Mouse (Mus musculus) heart, embryonic 10.5 days (tissue): ENCODE measurements around the gene 4930402H24Rik. TPM values are rescaled to one million over a fixed set of nuclear protein-coding genes. Genes with fewer than 3 reads are reported as not detected.

Experiments
- DNase-seq: peaks from one replicate; pipeline ENCODE4 v3.0.0-alpha.2; 2017; ENCODE audit warnings: low spot score
- H3K27ac ChIP-seq: fragments of 300-500 bp; sonication (generic); 2 replicates; pipeline ENCODE4 v1.5.1; 2016; ENCODE audit warnings: mild to moderate bottlenecking
- H3K27me3 ChIP-seq: fragments of 300-500 bp; sonication (generic); 2 replicates; pipeline ENCODE4 v1.6.1; 2016; ENCODE audit warnings: mild to moderate bottlenecking; ENCODE audit not compliant: poor library complexity, insufficient read depth, severe bottlenecking
- H3K36me3 ChIP-seq: fragments of 300-500 bp; sonication (generic); 2 replicates; pipeline ENCODE4 v1.6.1; 2016; ENCODE audit warnings: mild to moderate bottlenecking, moderate library complexity
- H3K4me1 ChIP-seq: fragments of 300-500 bp; sonication (generic); 2 replicates; pipeline ENCODE4 v1.6.1; 2016; ENCODE audit warnings: mild to moderate bottlenecking
- H3K4me3 ChIP-seq: fragments of 300-500 bp; sonication (generic); 2 replicates; pipeline ENCODE4 v1.5.1; 2016; ENCODE audit warnings: mild to moderate bottlenecking, moderate library complexity
- H3K9me3 ChIP-seq: fragments of 300-500 bp; sonication (generic); 2 replicates; pipeline ENCODE4 v1.6.1; 2016; ENCODE audit warnings: mild to moderate bottlenecking, moderate library complexity
- WGBS: fragments of 180-500 bp; shearing (Covaris S2); methylation state at CpG from one replicate; pipeline ENCODE4 v1.1.7; 2016; 5-methylcytosine and 5-hydroxymethylcytosine counted together
- polyA plus RNA-seq: library from polyadenylated mRNA; unstranded; fragments of >200 nt; fragmentation: Nextera tagmentation; extraction: Ambion mirVana; gene quantifications from 2 replicates; pipeline ENCODE4 v1.2.1, GENCODE M21; 2016

The 4930402H24Rik gene
- polyA plus RNA-seq, 1 experiment from 2014 or later: 36.8 TPM

- H3K4me3 ChIP-seq: no peak overlapping the region
- DNase-seq: no peak
- H3K27ac ChIP-seq: no peak overlapping the region
- H3K9me3 ChIP-seq: no peaks in the 10 kb centered on the region
- WGBS: 81% methylated on average over 5 of the region's 5 CpGs
- peaks cover 96% of the 10 kb centered on the region for H3K36me3 ChIP-seq
- no peaks in the 10 kb centered on the region for H3K27me3 ChIP-seq
- H3K4me1 ChIP-seq: no peaks in the 10 kb centered on the region
These were observed 170.9 kb downstream of the 4930402H24Rik start for GRCm38 (mm10) chr2:130735281-130735680.

GRCm38 (mm10) chr2:130733444-130733843 lies 172.8 kb downstream of the 4930402H24Rik start:
- no peak overlapping the region for H3K27ac ChIP-seq
- no peak overlapping the region for H3K4me3 ChIP-seq
- no peaks in the 10 kb centered on the region for H3K9me3 ChIP-seq
- no peaks in the 10 kb centered on the region for H3K27me3 ChIP-seq
- DNase-seq: no peak
- H3K36me3 ChIP-seq: peaks cover 96% of the 10 kb centered on the region
- H3K4me1 ChIP-seq: no peaks in the 10 kb centered on the region
- 94% methylated on average over 2 of the region's 3 CpGs for WGBS

GRCm38 (mm10) chr2:130731855-130732254 lies 174.4 kb downstream of the 4930402H24Rik start:
- 77% methylated on average over 5 of the region's 5 CpGs for WGBS
- H3K27ac ChIP-seq: no peak overlapping the region
- no peaks in the 10 kb centered on the region for H3K9me3 ChIP-seq
- peaks cover 96% of the 10 kb centered on the region for H3K36me3 ChIP-seq
- no peaks in the 10 kb centered on the region for H3K4me1 ChIP-seq
- DNase-seq: no peak
- H3K27me3 ChIP-seq: no peaks in the 10 kb centered on the region
- no peak overlapping the region for H3K4me3 ChIP-seq

DNA sequence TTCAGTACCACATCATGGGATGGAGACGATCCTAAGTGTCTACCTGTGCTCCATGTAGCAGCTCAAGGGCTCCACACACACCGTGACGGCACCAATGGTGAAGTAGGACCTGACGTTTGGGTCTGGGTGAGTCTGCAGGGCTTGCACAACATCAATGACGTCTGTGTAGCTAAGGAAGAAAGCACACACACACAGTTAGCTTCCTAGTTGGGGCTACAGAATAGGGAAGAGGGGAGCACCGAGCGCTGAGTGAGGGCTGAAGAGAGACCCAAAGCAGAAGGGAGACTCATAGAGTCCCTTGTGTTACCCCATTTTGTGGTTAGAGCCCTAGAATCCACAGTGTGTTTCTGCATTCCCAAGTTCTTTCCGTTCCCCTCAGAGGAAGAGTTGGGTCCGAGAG lies 175.5 kb downstream of the 4930402H24Rik start:
- H3K27me3 ChIP-seq: no peaks in the 10 kb centered on the region
- no peak overlapping the region for H3K4me3 ChIP-seq
- no peak for DNase-seq
- peaks cover 96% of the 10 kb centered on the region for H3K36me3 ChIP-seq
- H3K9me3 ChIP-seq: no peaks in the 10 kb centered on the region
- no peak overlapping the region for H3K27ac ChIP-seq
- WGBS: 88% methylated on average over 9 of the region's 9 CpGs
- H3K4me1 ChIP-seq: no peaks in the 10 kb centered on the region

- DNase-seq: no peak
- peaks cover 97% of the 10 kb centered on the region for H3K36me3 ChIP-seq
- no peak overlapping the region for H3K27ac ChIP-seq
- H3K9me3 ChIP-seq: no peaks in the 10 kb centered on the region
- 97% methylated on average over 2 of the region's 2 CpGs for WGBS
- H3K27me3 ChIP-seq: no peaks in the 10 kb centered on the region
- H3K4me3 ChIP-seq: no peak overlapping the region
- no peaks in the 10 kb centered on the region for H3K4me1 ChIP-seq
These were observed 177.2 kb downstream of the 4930402H24Rik start for GRCm38 (mm10) chr2:130728906-130729585.

DNA sequence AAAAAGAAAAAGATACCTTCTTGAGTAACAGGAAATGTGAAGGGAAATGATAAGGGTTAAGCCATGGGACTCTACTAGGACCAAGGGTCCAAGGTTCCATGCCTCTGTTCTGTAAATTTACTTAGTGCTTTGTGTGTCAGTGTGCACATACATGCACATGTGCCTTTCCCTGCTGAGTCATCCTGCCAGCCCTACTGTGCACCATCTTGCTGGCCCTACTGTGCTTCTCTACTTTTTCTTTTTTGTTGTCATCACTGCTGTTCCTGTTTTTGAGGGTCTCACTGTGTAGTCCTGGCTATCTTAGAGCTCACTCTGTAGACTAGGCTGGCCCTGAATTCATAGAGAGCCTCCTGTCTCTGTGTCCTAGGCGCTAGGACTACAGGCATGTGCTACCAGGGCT lies 178.5 kb downstream of the 4930402H24Rik start:
- no peak for DNase-seq
- peaks cover 97% of the 10 kb centered on the region for H3K36me3 ChIP-seq
- no peaks in the 10 kb centered on the region for H3K27me3 ChIP-seq
- no peaks in the 10 kb centered on the region for H3K9me3 ChIP-seq
- WGBS: 86% methylated on average over 1 of the region's 1 CpGs
- H3K27ac ChIP-seq: no peak overlapping the region
- H3K4me1 ChIP-seq: no peaks in the 10 kb centered on the region
- no peak overlapping the region for H3K4me3 ChIP-seq

- 86% methylated on average over 4 of the region's 4 CpGs for whole genome bisulfite sequencing
- Histone ChIP-seq H3K27me3 (no peaks in the 10 kb centered on the region), H3K4me3 (no peak overlapping the region), H3K4me1 (no peaks in the 10 kb centered on the region), H3K9me3 (no peaks in the 10 kb centered on the region), H3K36me3 (peaks cover 89% of the 10 kb centered on the region), H3K27ac (no peak overlapping the region)
- no peak for DNase-seq
These were observed 181.8 kb downstream of the 4930402H24Rik start for GRCm38 (mm10) chr2:130724369-130724768.

DNA sequence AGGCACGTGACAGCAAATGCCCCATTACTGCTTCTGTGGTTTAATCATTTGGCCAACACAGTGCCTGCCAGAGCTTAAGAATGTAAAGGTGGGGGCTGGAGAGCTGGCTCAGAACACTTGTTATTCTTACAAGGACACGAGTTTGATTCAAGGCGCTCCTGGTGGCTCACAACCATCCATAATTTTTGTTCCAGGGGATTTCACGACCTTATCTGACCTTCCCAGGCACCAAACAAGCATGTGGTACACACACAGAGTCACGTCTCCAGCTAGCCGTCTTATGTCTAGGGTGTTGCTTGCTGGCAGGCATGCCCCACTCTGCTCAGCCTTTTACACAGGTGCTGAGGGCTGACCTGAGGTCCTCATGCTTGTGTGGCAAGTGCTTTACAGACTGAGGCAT lies 188.3 kb downstream of the 4930402H24Rik start:
- no peaks in the 10 kb centered on the region for H3K9me3 ChIP-seq
- peaks cover 81% of the 10 kb centered on the region for H3K36me3 ChIP-seq
- 66% methylated on average over 6 of the region's 6 CpGs for WGBS

GRCm38 (mm10) chr2:130707057-130707456 lies 199.1 kb downstream of the 4930402H24Rik start:
- Histone ChIP-seq H3K27me3 (no peaks in the 10 kb centered on the region), H3K36me3 (peaks cover 49% of the 10 kb centered on the region), H3K9me3 (no peaks in the 10 kb centered on the region), H3K4me3 (no peak overlapping the region), H3K4me1 (peaks cover 10% of the 10 kb centered on the region; the same call in 1 of the 2 replicates), H3K27ac (no peak overlapping the region)
- WGBS: 67% methylated on average over 10 of the region's 10 CpGs
- DNase-seq: peak; percentile 63

More for the DNA sequence above, 188.3 kb downstream of the 4930402H24Rik start:
- Histone ChIP-seq H3K27me3 (no peaks in the 10 kb centered on the region), H3K27ac (no peak overlapping the region), H3K4me3 (no peak overlapping the region), H3K4me1 (no peaks in the 10 kb centered on the region)
- no peak for DNase-seq

GRCm38 (mm10) chr2:130706602-130707001 lies 199.6 kb downstream of the 4930402H24Rik start:
- H3K27me3 ChIP-seq: no peaks in the 10 kb centered on the region
- WGBS: 59% methylated on average over 4 of the region's 4 CpGs
- H3K4me3 ChIP-seq: no peak overlapping the region
- no peaks in the 10 kb centered on the region for H3K9me3 ChIP-seq
- peaks cover 10% of the 10 kb centered on the region; the same call in 1 of the 2 replicates for H3K4me1 ChIP-seq
- DNase-seq: no peak
- H3K36me3 ChIP-seq: peaks cover 44% of the 10 kb centered on the region
- no peak overlapping the region for H3K27ac ChIP-seq

GRCm38 (mm10) chr2:130705178-130705577 lies 201.0 kb downstream of the 4930402H24Rik start:
- H3K9me3 ChIP-seq: no peaks in the 10 kb centered on the region
- H3K4me1 ChIP-seq: peaks cover 10% of the 10 kb centered on the region; the same call in 1 of the 2 replicates
- no peak overlapping the region for H3K27ac ChIP-seq
- 71% methylated on average over 6 of the region's 6 CpGs for WGBS
- no peak for DNase-seq
- H3K4me3 ChIP-seq: no peak overlapping the region
- H3K36me3 ChIP-seq: peaks cover 30% of the 10 kb centered on the region
- H3K27me3 ChIP-seq: peaks cover 2% of the 10 kb centered on the region

- WGBS: 59% methylated on average over 9 of the region's 9 CpGs
- Histone ChIP-seq H3K4me1 (peaks cover 10% of the 10 kb centered on the region; the same call in 1 of the 2 replicates), H3K27ac (no peak overlapping the region), H3K36me3 (peaks cover 22% of the 10 kb centered on the region), H3K4me3 (no peak overlapping the region), H3K9me3 (no peaks in the 10 kb centered on the region), H3K27me3 (peaks cover 9% of the 10 kb centered on the region)
- DNase-seq: no peak
These were observed 201.9 kb downstream of the 4930402H24Rik start for GRCm38 (mm10) chr2:130704040-130705001.

GRCm38 (mm10) chr2:130697821-130698266 lies 208.4 kb downstream of the 4930402H24Rik start:
- WGBS: 1% methylated on average over 14 of the region's 14 CpGs
- Histone ChIP-seq H3K9me3 (no peaks in the 10 kb centered on the region), H3K4me1 (peaks cover 20% of the 10 kb centered on the region), H3K27me3 (peaks cover 68% of the 10 kb centered on the region), H3K36me3 (no peaks in the 10 kb centered on the region), H3K4me3 (peak overlapping the region; percentile 77), H3K27ac (peak overlapping the region; percentile 52; the same call in 1 of the 2 replicates)
- no peak for DNase-seq
